Mouse (Mus musculus) left cerebral cortex, postnatal 14 days (tissue): Measurements from ENCODE around the gene Dcun1d3. TPM values are rescaled to one million over a fixed set of nuclear protein-coding genes. Genes with fewer than 3 reads are reported as not detected.
A peak's percentile ranks its signal among the peaks of the same experiment; 100 is the strongest.

Experiments used
- DNase-seq, 2 experiments: peaks; one replicate each; pipeline ENCODE4 v3.0.0; 2021 to 2022; ENCODE audit warnings: low spot score in 2 of 2, mixed read lengths in 1 of 2
- intact Hi-C: fragments of 180-260 bp; cut with DNase I; formaldehyde crosslinking; loops from one replicate; pipeline ENCODE4 v1.15.1; 2025
- total RNA-seq, 2 experiments: library from RNA; stranded (reverse); gene quantifications; 2 replicates each; pipeline ENCODE4 v1.2.3; 2021

Gene Dcun1d3
- total RNA-seq, 2 experiments from 2014 or later = 24.6 to 26.6 TPM

DNA sequence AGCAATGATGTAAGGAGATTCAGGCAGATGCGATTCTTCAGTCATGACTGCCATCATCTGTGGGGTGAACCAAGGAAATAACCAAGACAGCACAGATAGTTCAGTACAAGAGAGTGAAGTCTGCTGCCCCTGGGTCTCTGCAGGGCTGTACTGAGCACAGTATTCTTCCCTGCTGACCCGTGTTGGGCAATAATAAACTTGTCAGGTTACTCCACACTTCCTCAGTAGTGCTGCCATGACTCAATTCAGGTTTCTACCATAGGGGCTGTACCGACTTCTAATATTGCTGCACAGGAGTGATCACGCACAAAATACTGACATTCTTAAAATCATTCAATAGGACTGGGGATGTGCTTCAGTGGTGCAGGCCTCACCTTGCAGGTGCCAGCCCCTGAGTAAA is 16.9 kb downstream of the Dcun1d3 start:
- DNase-seq = no peak
- intact Hi-C loops = no loop called here

DNA sequence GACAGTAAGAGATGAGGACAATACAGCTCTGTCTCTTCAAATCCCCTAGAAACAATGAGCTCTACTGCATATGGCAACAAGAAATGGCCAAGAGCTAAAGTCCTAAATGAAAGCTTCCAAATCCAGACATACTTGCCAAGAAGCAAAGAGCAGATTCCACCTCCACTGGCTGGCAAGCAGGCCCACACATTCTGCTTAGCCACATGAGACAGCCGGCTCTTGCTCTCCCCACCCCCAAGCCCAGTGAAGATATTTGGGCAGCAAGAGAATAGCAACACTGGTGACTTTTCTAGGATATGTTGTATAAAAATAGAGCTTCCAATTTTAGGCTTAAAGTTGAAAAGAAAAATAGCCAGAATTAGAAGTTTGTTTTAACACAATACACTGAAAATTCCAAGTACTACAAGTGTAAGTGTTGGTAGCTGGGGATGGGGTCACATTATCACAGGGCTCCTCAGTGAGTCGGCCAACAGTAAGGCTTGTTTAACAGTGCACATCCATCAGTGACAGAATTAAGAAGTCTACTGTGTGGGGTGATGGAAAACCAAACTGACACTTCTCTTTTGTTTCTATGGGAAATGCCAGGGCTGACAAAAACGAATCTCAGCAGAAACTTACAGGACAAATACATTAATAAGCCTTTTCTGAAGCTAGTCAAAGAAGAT is 20.2 kb downstream of the Dcun1d3 start:
- DNase-seq = peak; percentile 56 to 59
- intact Hi-C loops = no loop called here

DNA sequence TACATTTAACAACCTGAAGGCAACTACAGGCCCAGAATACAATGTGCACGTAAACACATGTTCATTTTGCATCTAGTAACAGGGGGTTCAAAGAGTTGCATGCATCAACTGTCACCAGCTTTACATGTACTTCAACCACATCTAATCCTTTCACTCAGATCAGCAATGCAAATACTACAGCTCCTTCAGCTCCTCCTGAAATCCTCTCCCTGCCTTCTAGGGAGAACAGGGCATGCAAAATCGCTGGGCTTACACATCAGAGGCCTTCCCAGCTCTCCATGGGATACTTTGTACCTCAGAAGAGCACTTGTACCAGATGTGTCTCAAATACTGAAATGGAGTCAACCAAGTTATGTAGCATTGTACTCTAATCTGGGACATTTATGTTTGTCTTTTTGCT is 23.0 kb downstream of the Dcun1d3 start:
- intact Hi-C loops = no loop called here
- no peak for DNase-seq

DNA sequence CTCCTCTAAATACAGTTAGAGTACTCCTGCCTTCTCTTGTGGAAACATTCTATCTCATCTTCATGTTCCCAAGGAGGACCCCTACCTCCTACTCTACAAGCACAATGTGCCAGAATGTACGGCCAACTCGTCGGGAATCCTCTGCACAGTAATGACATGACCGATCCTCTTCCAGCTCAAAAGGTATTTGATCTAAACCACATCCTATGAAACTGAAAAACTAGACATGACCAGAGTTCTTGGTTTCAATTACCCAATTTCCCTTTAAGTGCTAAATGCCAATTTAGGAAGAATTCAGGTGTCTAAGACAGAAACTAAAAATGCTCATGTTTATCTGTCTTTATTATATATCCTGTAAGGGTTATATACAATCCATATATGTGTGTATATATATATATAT is 23.9 kb downstream of the Dcun1d3 start:
- no peak for DNase-seq
- intact Hi-C loops = no loop called here

DNA sequence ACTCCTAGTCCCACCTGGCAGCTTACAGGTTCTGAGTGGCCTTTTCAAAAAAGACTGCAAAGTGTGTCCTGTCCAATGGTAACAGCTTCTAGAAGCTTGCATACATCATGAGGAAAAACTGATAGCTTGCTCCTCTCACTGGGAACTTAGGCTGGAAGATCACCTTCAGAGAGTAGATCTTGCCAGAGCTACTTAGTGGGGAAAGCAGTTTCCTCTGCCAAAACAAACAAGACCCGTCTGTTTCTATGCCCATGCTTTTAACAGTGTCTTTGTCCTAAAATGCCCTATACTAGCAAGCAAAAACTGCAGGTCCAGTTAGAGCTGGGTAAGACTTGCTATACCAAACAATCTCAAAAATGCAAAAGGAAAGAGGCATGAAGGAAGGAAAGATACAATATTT is 30.0 kb downstream of the Dcun1d3 start:
- intact Hi-C loops = no loop called here
- no peak for DNase-seq

DNA sequence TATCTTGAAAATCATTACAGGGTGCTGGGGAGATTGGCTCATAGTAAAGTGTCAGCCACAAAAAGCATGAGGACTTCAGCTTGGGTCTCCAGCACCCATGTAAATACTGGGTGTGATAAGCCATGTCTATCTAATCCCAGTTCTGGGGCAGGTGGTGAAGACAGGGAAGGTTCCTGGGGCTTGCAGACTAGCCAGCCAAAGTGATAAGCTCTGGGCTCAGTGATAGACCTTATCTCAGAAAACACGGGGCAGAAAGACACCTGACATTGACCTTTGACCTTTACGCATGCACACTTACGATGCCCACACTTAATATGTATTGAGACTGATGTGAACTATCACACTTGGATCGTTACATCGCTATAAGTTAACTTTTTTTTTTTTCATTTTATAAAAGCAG is 31.6 kb downstream of the Dcun1d3 start:
- intact Hi-C loops = no loop called here
- DNase-seq = no peak

DNA sequence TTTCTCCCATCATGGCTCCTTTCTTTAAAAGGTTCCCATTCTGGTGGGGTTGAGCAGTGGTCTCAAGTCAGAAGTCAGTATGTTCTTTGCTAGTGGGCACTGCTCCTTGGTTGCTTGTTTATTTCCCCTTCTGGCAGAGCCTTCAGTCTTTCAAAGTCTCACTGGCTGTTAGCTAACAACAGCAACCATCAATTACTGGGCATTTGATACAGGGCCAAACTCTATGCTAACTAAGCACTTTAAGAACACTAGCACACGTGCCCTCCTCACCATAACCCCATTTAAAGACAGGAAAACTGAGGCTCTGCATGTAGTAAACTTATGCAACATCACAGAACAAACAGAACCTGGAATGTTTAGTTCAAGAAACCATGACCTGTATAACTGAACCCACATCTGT is 33.9 kb downstream of the Dcun1d3 start:
- intact Hi-C loops = no loop called here

DNA sequence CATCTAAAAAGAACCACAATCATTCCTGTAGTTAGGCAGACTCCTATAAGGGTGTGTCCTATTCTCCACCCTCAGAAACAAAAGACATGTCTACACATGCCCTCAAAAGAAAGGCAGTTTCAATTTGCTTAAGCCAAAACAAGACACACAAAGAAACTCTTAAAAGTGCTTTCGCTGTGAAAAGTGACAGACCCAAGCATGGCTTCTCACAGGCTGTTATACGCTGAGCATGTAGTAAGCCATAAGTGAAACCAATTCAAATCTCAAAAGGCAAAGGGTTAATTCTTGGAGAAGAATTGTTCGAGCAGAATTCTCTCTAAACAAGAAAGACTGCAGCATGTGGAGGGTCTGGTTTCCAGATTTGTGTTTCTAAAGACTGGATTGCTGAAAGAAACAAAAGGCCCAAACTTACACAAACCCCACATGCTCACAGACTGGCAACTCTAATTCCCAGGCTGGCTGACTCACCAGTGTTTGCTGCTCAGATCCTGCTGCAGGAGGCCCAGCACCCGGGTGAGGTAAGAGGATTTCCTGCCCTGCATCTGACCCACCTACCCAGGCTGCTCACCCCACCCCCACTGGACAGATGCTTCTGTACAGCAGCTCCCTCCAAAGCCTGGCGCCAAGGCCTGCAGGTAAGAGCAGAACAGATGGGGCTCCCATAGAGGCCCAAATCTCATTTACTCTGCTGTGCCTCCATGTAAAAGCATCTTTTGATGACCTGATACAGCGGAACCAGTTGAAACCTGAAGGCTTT is 34.6 kb downstream of the Dcun1d3 start:
- intact Hi-C loops = no loop called here
- peak; percentile 18 to 23 for DNase-seq

More for the DNA sequence above, 33.9 kb downstream of the Dcun1d3 start:
- DNase-seq = no peak

DNA sequence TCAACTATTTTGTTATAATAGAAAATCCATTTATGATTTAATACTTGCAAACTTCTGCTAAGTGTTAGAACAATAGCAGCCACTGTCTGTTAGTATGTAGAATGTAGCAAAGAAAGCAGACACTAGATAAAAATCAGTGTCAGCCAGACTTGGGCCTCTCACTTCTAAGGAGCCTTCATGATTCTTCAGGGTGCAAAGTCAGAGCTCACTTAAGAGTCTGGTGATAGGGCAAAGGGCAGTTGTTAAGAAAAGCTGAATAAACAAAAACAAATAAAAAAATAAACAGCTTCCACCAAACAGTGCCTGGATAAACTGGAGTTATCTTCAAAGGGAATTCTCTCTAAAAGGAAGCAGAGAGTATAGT is 35.1 kb downstream of the Dcun1d3 start:
- intact Hi-C loops = no loop called here
- DNase-seq = no peak

DNA sequence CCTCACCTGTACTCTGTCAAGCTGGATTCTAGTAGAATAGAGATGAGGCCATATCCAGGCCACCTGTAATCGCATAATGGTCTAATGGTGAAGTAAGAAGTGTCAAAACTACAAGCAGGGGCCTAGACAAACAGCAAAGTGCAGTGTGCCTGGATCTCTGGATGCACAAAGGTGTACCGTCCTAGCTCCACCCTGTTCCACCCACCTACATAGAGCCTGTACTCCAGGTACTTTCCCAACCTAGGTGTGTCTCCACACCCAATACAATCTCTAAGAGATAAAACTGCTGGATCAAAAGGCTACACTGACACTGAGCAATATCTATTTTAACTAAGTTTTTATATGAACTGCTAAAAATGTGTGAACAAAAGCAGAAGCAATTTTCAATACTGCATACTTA is 35.5 kb downstream of the Dcun1d3 start:
- no peak for DNase-seq
- intact Hi-C loops = no loop called here

DNA sequence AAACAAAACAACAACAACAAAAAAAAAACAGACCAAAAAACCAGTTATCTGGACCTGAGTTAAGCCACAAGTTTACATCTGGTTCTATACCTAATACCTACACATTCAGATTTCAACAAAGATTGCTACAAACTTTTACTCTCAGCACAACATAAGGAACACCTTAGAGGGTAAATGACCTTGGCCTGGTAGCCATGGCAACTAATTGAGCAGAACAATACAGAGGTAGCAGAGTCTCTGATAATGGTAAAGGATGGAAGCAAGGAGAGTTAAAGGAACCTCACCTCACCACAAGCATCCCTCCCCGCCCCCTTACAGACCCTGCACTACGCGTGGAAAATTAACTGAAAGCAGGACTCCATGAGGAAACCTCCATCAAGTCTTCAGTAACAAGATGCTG is 36.0 kb downstream of the Dcun1d3 start:
- intact Hi-C loops = no loop called here
- no peak for DNase-seq

DNA sequence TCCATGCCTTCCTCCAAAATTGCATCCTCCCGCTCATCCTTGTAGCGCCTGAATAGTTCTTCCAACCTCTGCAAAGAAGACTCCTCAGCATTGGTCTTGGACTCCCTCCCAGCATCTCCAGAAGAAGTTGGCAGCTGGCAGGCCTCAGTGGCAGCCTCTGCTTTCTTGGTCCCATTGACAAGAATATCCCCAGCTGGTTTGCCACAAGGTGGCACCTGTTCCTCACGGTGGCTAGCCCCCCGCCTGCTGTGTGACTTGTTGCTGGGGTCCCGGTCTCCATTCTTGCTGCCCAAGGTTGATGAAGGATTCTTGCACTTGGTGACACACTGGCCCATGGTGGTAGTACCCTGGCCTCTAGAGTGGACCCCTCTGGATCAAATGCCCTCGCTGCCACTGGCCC is 36.6 kb downstream of the Dcun1d3 start:
- intact Hi-C loops = loop anchor here (5.0 to 10.0 kb wide), 2 partner anchors 195 to 238 kb away; partner anchors contain the start of gene Dnah3
- DNase-seq = peak in 1 of 2 experiments; percentile 7

DNA sequence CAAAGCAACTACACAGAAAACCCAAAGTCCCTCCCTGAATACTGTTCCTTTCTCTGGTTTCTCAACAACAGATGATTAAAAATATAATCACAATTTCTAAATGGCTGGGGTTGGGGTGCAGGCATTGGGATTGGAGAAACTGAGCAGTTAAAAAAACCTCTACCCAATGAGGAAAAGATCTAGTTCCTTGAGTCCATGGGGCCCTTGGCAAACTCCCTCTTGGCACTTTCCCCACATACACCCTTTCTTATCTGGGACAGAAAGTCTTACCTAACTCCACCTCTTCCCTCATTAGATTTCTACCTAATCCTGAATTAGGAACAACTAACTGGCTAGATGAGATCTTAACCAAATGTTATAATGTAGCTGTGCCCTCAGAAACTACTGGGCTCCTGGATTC is 41.1 kb downstream of the Dcun1d3 start:
- no peak for DNase-seq
- intact Hi-C loops = loop anchor here (5.0 to 10.0 kb wide), 2 partner anchors 200 to 242 kb away; partner anchors contain the start of gene Dnah3

DNA sequence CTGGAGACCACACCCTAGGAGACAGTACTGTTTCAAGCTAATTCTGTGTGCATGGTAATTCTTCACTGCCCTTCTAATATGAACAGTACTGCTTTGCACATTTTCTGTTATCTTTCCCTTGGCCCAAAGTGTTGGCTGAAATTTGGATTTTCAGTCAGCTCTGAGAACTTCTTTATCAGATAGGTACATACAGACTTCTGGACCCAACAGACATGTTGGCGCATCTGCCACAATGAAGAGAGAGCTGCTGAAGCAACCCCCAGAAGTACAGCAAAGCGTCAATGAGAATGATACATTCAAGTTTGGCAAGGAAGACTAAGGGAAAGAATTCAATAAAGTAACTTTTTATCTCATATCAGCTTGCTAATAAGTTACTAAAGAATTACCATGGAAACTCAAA is 41.7 kb downstream of the Dcun1d3 start:
- DNase-seq = no peak
- intact Hi-C loops = loop anchor here (5.0 to 10.0 kb wide), 2 partner anchors 200 to 473 kb away; partner anchors contain the start of gene Abca15

DNA sequence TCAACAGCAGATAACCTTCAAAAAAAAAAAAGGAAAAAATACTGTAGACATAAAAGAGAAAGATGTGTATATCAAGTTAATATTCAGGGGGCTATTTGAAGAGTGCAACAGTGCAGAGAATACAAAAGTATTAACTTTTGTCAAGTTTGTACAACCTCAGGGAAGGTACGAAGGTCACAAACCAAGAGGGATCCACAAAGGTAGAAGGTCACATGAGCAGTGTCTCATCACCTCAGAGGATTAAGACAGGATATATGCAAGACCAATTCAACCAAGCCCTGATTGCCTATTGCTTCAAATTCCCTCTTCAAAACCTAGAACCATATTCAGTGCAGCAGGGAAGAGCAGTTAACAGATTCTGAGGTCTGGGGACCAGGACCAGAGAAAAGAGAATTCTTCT is 42.9 kb downstream of the Dcun1d3 start:
- intact Hi-C loops = loop anchor here (5.0 to 10.0 kb wide), 2 partner anchors 202 to 474 kb away; partner anchors contain the start of gene Abca15
- no peak for DNase-seq

DNA sequence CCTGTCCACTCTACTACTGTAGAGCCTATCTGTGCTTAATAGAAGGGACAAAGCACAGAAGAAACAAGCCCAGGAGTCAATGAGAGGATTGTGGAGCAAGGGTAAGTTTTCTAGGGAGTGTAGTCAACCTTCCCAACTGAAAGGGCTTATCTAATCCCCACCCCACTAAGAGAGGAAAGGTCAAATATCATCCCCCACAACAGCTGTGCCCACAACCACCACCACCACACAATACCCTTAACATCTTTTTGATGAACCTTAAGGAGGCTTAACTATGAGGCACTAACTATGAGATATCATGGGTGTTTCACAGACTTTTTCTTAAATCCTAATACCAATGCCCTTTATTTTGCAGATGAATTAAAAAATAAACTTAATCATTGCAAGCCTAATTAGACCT is 43.6 kb downstream of the Dcun1d3 start:
- intact Hi-C loops = loop anchor here (5.0 to 10.0 kb wide), 2 partner anchors 202 to 475 kb away; partner anchors contain the start of gene Abca15
- no peak for DNase-seq

DNA sequence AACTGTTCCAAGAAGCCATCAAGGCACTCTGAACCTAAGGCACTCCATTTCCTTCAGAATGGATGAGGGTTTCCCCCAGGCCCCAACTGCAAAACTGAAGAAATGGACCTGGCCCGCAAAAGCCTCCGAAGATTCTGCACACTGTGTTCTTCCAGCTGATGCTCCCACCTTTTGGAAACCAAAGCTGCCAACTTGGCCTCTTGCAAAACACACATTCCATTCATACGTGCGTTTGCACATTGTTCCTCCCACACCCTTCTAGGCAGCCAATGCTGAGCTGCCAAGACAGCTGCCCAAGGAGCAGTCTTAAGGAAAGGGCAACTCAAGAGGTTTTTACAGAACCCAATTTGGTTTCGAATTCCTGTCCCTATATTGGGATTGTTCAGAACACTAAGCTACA is 45.4 kb downstream of the Dcun1d3 start:
- no peak for DNase-seq
- intact Hi-C loops = loop anchor here (5.0 to 10.0 kb wide), 2 partner anchors 204 to 477 kb away; partner anchors contain the start of gene Abca15

DNA sequence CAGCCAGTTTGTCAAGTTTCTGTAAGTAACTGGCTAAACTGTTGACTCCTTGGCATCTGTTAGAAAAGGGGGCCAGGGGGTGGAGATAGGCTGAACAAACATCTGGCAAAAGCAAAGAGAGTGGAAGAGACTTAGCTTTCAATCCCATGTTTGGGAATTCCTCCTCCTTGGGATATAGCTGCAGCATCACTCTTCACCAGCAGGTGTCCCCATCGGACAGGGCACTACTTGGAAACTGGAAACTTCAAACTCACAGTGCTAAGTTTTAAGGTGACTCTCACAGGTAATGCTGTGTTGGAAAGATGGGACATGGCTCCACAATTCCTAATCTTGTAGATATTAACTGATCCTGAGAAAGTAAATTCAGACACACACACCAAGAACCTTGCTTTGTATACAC is 47.0 kb downstream of the Dcun1d3 start:
- intact Hi-C loops = loop anchor here (5.0 kb wide), 1 partner anchor 353 kb away; the partner anchor contains the start of genes Abca14 and Crym

DNA sequence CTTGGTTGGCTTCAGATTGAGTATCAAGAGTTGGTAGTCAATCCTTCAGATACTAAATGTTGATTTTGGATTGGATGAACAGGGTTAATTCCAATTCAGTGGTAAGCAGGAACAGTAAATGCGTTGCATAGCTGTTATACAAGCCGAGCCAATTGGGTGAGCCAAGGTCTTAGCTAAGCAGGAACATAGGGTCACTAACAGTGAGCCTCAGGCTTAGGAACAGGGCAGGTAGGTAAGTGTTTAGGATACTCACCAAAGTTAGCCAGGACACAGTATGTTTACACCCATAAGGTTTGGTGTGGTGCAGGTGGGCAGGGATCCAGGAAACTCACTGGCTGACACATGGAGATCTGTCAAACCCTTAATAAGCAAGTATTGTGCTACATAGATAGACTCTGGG is 48.7 kb downstream of the Dcun1d3 start:
- no peak for DNase-seq
- intact Hi-C loops = loop anchor here (5.0 kb wide), 1 partner anchor 355 kb away; the partner anchor contains the start of genes Abca14 and Crym

More for the DNA sequence above, 47.0 kb downstream of the Dcun1d3 start:
- peak; percentile 63 to 83 for DNase-seq

DNA sequence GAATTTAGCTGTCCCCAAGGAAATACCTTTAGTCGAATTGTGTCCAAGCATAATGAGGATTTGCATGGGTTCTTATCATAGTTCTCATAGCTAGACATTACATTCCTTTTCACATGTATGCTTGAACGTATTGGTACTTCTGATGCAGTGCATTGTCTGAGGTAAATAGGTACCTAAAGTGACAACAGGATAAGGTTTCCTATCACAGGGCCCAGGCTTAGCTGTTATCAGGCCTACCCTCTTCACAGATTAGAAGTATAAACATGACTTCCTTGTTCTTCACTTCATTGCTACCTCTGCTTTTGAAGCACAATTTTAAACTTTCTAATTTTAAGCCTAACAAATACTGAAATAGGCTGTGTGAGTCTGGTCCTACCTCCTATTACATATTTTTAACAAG is 50.6 kb downstream of the Dcun1d3 start:
- intact Hi-C loops = loop anchor here (5.0 kb wide), 1 partner anchor 357 kb away; the partner anchor contains the start of genes Abca14 and Crym
- no peak for DNase-seq
